Mouse (Mus musculus) neural tube, embryonic 13.5 days (tissue): ENCODE measurements around the gene Ear2. TPM values are rescaled to one million over a fixed set of nuclear protein-coding genes. Genes with fewer than 3 reads are reported as not detected.
"Not testable (repeated sequence)": the region's sequence is repeated elsewhere in the genome, so short reads cannot be mapped to it uniquely, and the experiment has no call there.

Experiments
- ATAC-seq: fragments of 200-750 bp; cut with Nextera tagmentation; 2 replicates; pipeline ENCODE4 v1.8.0; 2017; ENCODE audit warnings: low read depth, mild to moderate bottlenecking, moderate TSS enrichment, moderate library complexity
- H3K27ac ChIP-seq: fragments of 300-500 bp; sonication (generic); replicated peaks from 2 replicates; pipeline ENCODE4 v1.5.1; 2015; ENCODE audit warnings: moderate library complexity, mild to moderate bottlenecking, inconsistent platforms
- H3K27me3 ChIP-seq: fragments of 300-500 bp; sonication (generic); 2 replicates; pipeline ENCODE4 v1.6.1; 2015; ENCODE audit warnings: mild to moderate bottlenecking, inconsistent platforms
- H3K36me3 ChIP-seq: fragments of 300-500 bp; sonication (generic); 2 replicates; pipeline ENCODE4 v1.6.1; 2015; ENCODE audit warnings: mild to moderate bottlenecking, inconsistent platforms
- H3K4me1 ChIP-seq: fragments of 300-500 bp; sonication (generic); replicated peaks from 2 replicates; pipeline ENCODE4 v1.6.1; 2015; ENCODE audit warnings: inconsistent platforms
- H3K4me2 ChIP-seq: fragments of 300-500 bp; sonication (generic); 2 replicates; pipeline ENCODE4 v1.6.1; 2015; ENCODE audit warnings: inconsistent platforms, mild to moderate bottlenecking, moderate library complexity
- H3K4me3 ChIP-seq: fragments of 300-500 bp; sonication (generic); 2 replicates; pipeline ENCODE4 v1.5.1; 2015; ENCODE audit warnings: mild to moderate bottlenecking, inconsistent platforms
- H3K9ac ChIP-seq: fragments of 300-500 bp; sonication (generic); 2 replicates; pipeline ENCODE4 v1.6.1; 2015; ENCODE audit warnings: moderate library complexity, mild to moderate bottlenecking, inconsistent platforms
- H3K9me3 ChIP-seq: fragments of 300-500 bp; sonication (generic); 2 replicates; pipeline ENCODE4 v1.6.1; 2016; ENCODE audit warnings: inconsistent platforms
- WGBS: fragments of 180-500 bp; shearing (Covaris S2); methylation state at CpG from one replicate; pipeline ENCODE4 v1.1.7; 2015; 5-methylcytosine and 5-hydroxymethylcytosine counted together
- polyA plus RNA-seq: library from polyadenylated mRNA; unstranded; fragments of >200 nt; fragmentation: Nextera tagmentation; extraction: Ambion mirVana; gene quantifications from 2 replicates; pipeline ENCODE4 v1.2.1, GENCODE M21; 2015

The Ear2 gene
- 0.44 TPM in 1 of 2 replicates, not detected in the other for polyA plus RNA-seq

- H3K4me1 ChIP-seq, H3K27me3 ChIP-seq, H3K27ac ChIP-seq, H3K9me3 ChIP-seq, ATAC-seq, H3K4me2 ChIP-seq, H3K36me3 ChIP-seq, H3K4me3 ChIP-seq, H3K9ac ChIP-seq: not testable (repeated sequence)
- 83% methylated on average over 2 of the region's 2 CpGs for WGBS
Observed at GRCm38 (mm10) chr14:44102354-44102753, at the start of gene Ear2. Gene Ear2, plus strand, starts transcription at chr14:44102654.

DNA sequence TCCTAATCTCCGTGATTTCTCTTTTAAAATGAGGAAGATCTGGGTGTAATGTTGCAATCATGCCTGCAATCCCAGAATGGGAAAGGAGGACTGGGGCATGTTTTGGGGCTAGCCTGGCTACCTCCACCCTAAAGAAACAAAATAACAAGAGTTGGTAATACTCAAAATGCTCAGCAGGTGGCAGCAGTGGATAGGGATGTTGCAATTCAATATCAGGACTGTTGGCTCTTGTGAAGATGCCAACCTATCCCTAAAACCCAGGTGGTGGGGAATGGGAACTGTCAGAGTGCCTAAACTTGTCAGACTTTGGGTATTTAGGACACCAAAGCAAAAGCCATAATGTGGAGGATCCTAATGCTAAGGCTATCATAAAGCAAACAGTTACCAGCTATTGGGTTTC lies 34.6 kb upstream of the Ear2 start:
- WGBS, result 74% methylated on average over 1 of the region's 1 CpGs

DNA sequence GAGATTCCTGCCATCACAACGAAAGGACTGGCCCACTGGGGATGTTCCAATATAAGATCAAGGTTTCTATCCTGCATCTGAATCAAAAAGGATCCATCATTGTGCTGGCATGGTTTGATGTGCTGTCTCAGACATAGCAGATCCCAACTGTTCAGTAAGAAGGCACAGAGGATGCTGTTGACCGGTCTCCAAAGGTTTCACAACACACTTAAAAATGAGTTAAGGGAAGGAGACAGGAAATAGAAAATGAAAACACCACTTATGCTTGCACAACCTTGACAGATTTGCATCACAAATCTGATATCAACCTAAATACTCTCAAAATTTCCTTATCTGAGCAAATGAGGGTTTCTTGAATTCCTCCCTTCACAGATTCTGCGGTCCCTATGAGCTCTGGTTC lies 31.9 kb upstream of the Ear2 start:
- H3K9ac ChIP-seq, H3K27me3 ChIP-seq, H3K36me3 ChIP-seq, H3K9me3 ChIP-seq, H3K27ac ChIP-seq, H3K4me3 ChIP-seq, H3K4me1 ChIP-seq, H3K4me2 ChIP-seq, ATAC-seq: not testable (repeated sequence)
- WGBS, result 76% methylated on average over 2 of the region's 3 CpGs

More for the DNA sequence above, 34.6 kb upstream of the Ear2 start:
- H3K27me3 ChIP-seq, H3K4me2 ChIP-seq, H3K9me3 ChIP-seq, H3K4me3 ChIP-seq, H3K36me3 ChIP-seq, H3K9ac ChIP-seq, H3K4me1 ChIP-seq, ATAC-seq, H3K27ac ChIP-seq: not testable (repeated sequence)

- not testable (repeated sequence) for H3K4me2 ChIP-seq, H3K4me3 ChIP-seq, H3K27me3 ChIP-seq, ATAC-seq, H3K9me3 ChIP-seq, H3K9ac ChIP-seq, H3K36me3 ChIP-seq, H3K4me1 ChIP-seq, H3K27ac ChIP-seq
- 92% methylated on average over 5 of the region's 5 CpGs for WGBS
Observed at GRCm38 (mm10) chr14:44077785-44078341, 24.6 kb upstream of the Ear2 start.

DNA sequence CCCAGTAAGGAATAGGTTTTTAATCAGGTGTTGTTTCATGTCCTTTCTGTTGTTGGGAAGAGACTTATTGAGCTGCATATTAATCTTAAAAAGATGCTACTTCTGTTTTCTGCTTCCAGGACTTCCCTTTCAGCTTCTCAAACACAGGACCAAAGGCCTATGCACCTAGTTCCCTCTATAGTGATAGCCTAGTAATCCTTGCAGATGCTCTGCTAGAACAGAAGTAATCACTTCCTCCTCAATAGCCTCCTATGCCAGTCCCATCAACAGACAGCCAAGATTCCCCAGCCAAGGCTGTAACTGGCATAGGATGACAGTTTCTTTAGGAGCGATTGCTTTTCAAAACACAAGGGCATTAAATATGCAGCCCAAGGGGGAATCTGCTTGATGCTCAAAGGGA lies 15.9 kb upstream of the Ear2 start:
- not testable (repeated sequence) for H3K4me2 ChIP-seq, ATAC-seq
- 86% methylated on average over 1 of the region's 1 CpGs for WGBS

GRCm38 (mm10) chr14:44087535-44087934 lies 14.9 kb upstream of the Ear2 start:
- 77% methylated on average over 2 of the region's 2 CpGs for WGBS
- H3K4me2 ChIP-seq, H3K4me3 ChIP-seq, H3K27me3 ChIP-seq, H3K9ac ChIP-seq, ATAC-seq, H3K9me3 ChIP-seq, H3K4me1 ChIP-seq, H3K36me3 ChIP-seq, H3K27ac ChIP-seq: not testable (repeated sequence)

More for the DNA sequence above, 15.9 kb upstream of the Ear2 start:
- H3K27me3 ChIP-seq, H3K36me3 ChIP-seq, H3K4me1 ChIP-seq, H3K9ac ChIP-seq, H3K4me3 ChIP-seq, H3K27ac ChIP-seq, H3K9me3 ChIP-seq: not testable (repeated sequence)

DNA sequence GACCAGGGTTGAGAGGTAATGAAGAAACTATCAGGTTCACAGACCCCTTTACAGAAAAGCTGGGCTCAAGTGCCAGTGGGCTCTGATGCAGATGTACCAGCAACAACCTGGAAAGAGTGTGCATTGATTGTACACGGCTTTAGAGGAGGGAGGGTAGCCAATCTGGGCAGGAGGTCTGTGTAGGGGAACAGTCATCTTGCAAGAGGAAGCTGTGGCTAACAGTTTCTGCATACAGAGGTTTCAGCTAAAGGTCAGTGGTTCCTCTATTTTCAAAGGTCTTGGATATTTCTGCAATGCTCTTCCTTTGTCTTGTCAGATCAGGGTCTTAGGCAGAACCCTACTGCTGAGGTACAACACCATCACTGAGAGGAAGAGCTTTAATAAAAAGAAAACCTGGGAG lies 10.9 kb upstream of the Ear2 start:
- not testable (repeated sequence) for H3K4me2 ChIP-seq, ATAC-seq, H3K9ac ChIP-seq, H3K36me3 ChIP-seq, H3K9me3 ChIP-seq, H3K27ac ChIP-seq, H3K27me3 ChIP-seq, H3K4me1 ChIP-seq, H3K4me3 ChIP-seq
- 86% methylated on average over 1 of the region's 1 CpGs for WGBS

DNA sequence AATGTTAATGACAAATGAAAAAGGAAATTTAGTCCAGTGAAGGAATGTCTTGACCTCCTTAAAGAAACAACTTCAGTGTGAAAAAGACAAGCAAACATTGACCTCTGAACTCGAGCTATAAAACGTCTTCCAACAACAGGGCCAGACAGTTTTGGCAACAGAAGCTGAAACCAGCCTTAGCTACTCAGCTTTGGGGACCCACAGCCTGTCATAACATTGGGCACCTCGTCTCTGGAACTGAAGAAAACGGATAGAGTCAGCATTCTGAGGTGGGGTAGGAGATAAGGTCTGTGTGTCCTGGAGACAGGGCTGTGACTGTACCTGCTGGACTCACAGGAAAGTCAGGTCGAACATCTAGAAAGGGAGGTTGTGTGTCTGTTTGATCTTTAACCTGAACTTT lies 8.0 kb upstream of the Ear2 start:
- H3K27me3 ChIP-seq, H3K9me3 ChIP-seq, H3K4me1 ChIP-seq, H3K27ac ChIP-seq, H3K4me3 ChIP-seq, H3K9ac ChIP-seq, ATAC-seq, H3K36me3 ChIP-seq, H3K4me2 ChIP-seq: not testable (repeated sequence)
- WGBS, result 66% methylated on average over 5 of the region's 5 CpGs

DNA sequence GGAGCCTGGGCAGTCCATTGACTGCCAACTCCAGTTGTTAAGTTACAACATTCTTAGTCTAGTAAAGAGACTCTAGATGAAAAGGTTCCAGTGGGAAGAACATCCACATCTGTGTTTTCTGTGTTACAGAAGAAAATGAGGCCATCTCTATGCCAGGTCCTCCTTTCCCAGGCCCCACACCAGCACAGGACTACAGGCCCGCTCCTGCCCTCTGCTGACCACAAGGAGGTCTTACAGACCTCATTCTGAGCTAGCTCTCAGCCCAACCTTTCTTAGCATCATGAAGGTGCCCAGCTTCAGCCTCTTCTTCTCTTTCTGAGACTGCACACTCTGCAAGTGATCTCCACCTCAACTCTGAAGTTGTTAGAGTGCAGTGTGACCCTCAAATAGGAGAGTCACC lies 2.4 kb upstream of the Ear2 start:
- H3K9ac ChIP-seq, H3K4me1 ChIP-seq, H3K27ac ChIP-seq, H3K27me3 ChIP-seq, ATAC-seq, H3K36me3 ChIP-seq, H3K9me3 ChIP-seq, H3K4me3 ChIP-seq, H3K4me2 ChIP-seq: not testable (repeated sequence)
- no CpG with 5 or more reads among the region's 1 CpGs for WGBS

- H3K9me3 ChIP-seq, result no peaks in the 10 kb centered on the region
- H3K27ac ChIP-seq, result no peak overlapping the region
- H3K4me3 ChIP-seq, result no peak overlapping the region
- no peaks in the 10 kb centered on the region for H3K4me1 ChIP-seq
- H3K9ac ChIP-seq, result no peak overlapping the region
- H3K4me2 ChIP-seq, result no peak overlapping the region
- no peak for ATAC-seq
- H3K27me3 ChIP-seq, result no peaks in the 10 kb centered on the region
- H3K36me3 ChIP-seq, result no peaks in the 10 kb centered on the region
Observed at GRCm38 (mm10) chr14:44110981-44111380, 8.5 kb downstream of the Ear2 start.

DNA sequence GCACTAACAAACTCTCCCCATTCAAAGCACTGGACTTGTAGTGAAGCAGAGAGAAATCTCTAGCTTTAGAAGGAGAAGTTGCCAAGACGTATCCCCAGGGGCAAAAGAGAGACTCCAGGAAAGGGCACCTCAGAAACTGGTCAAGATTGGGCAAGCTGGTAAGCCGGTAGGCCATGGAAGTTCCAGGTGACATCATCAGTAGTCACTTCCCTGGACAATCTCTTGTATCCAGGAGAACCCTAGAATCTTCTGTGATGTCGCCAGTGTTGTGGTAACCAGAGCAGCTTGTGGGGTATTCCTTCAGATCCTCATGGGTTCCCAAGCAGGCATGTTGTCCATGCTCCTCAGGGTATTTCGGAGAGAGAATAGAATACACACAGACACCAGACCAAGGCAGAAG lies 21.1 kb downstream of the Ear2 start, which contains the start of gene Gm3327:
TSS of gene Gm3327 (plus strand) at position 301 of the 400 bp plus-strand sequence.
- H3K9ac ChIP-seq, H3K4me1 ChIP-seq, H3K4me2 ChIP-seq, H3K4me3 ChIP-seq, H3K27ac ChIP-seq, H3K36me3 ChIP-seq, H3K27me3 ChIP-seq, H3K9me3 ChIP-seq, ATAC-seq: not testable (repeated sequence)
- WGBS, result 94% methylated on average over 4 of the region's 4 CpGs
